Mouse (Mus musculus) T-helper 1 cell (primary cell): ENCODE data around the gene Rara.
"Not testable (repeated sequence)": the region's sequence is repeated elsewhere in the genome, so short reads cannot be mapped to it uniquely, and the experiment has no call there.

Experiments used
- in situ Hi-C: fragments of 300-600 bp; cut with MboI, MseI; formaldehyde crosslinking; loops from one replicate; pipeline ENCODE4 v1.15.1; 2025; ENCODE audit warnings: high pct_unique_total_duplicates

The Rara gene

DNA sequence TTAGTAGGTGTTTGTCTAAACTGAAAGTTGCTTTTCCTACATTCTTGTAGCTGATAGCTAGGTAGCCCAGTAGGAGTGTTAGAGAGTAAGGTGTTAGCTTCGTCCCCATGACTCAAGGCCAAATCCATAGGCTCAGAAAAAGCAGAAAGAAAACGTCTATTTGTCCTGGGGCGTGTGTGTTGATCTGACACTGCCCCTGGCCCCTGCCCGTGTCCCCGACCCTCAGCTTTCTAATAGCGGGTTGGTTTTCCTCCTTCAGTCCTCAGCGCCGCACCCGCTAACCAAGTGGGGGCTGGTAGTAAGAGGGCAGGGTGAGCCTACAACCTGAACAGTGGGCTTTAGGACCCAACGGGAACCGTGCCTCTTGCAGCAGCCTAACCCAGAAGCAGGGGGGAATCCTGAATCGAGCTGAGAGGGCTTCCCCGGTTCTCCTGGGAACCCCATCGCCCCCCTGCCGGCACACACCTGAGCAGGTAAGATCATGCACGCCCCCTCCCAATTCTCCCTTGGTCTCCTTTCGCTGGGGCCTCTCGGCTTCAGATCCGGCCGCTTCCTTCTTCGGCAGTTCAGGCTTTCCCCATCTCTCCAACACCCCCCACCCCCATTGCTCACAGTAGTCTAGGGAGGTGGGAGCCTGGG, at the start of gene Rara:
Gene Rara (plus strand): TSS at position 381 of the 639 bp plus-strand sequence.
- in situ Hi-C loops: no loop called here

GRCm38 (mm10) chr11:98887703-98888102, 39.9 kb upstream of the Rara start:
- in situ Hi-C loops: no loop called here

GRCm38 (mm10) chr11:98889077-98889476, 38.5 kb upstream of the Rara start:
- in situ Hi-C loops: no loop called here

DNA sequence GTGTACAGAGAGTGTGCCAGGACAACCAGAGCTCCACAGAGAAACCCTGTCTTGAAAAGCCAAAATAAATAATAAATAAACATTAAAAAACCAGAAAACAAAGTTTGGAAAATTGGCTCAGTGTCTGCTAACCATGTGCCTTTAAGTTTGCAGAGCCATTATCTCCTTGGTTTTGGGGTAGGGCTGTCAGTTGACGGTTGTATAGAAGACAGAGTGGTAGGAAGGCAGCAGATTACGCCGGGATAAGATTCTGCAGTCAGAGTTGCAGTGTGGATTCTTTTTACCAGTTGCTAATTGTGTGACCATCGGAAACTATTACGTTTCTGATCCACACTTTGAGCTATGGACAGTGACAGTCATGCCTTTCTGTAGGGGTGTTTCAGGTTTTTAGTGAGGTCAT, 37.6 kb upstream of the Rara start:
- in situ Hi-C loops: no loop called here

DNA sequence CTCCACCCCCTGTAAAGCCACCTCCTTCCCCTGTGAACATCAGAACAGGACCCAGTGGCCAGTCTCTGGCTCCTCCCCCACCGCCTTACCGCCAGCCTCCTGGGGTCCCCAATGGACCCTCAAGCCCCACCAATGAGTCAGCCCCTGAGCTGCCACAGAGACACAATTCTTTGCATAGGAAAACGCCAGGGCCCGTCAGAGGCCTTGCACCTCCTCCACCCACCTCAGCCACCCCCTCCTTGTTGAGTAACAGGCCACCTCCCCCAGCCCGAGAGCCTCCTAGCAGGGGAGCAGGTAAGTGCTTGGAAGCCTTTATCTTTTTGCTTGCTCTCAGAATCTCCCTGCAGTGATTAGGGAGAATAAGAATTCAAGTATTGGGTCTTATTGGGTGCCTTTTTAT, 35.2 kb upstream of the Rara start:
- in situ Hi-C loops: no loop called here

GRCm38 (mm10) chr11:98900529-98901125, 27.0 kb upstream of the Rara start:
- in situ Hi-C loops: no loop called here

DNA sequence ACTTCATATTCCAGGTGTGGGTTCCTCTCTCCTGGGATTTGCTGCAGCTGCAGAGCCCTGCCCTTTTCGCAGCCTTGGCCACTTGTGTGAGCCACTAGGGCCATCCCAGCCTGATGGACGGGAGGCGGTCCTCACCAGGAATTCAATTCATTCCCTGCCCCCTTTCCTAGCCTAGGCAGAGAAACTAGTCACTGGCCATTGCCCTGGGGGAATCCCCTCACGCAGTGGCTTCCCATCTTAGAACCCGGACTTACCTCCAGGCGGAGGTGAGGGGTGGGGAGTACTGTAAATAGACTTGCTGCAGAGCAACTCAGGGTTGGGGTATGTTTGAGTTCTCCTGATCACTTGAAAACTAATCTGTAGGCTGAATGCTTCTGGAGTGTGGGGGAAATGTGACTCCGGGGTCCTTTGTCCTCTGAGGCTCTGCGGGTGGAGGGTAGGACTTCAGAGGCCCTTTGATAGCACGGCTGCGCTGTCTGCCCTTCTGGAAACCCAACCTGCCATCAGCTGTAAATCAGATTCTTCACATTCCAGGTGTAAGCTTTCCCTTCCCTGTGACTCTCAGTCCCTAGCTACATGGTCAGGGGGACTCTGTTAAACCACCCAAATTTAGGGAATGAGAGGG, 24.9 kb upstream of the Rara start:
- in situ Hi-C loops: no loop called here

- in situ Hi-C loops: no loop called here
Measured at GRCm38 (mm10) chr11:98904577-98904976, 23.0 kb upstream of the Rara start.

DNA sequence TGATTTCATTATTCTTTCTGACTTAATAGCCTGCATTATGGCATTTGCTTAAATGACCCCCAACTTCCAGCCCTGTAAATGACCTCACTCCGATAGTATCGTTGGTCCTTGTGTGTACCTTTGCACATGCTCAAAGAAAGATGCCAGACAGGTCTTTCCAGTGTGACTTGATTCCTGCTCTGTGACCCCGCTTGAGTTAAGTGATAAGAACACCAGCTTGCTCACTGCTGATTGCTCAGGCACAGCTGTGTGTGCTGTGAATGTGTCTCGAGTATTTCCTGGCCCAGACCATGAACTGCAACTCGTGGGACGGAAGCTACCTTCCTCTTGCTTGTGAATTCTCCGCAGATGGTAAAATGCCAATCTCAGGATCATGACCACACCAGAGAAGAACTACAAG, 22.6 kb upstream of the Rara start:
- in situ Hi-C loops: no loop called here

DNA sequence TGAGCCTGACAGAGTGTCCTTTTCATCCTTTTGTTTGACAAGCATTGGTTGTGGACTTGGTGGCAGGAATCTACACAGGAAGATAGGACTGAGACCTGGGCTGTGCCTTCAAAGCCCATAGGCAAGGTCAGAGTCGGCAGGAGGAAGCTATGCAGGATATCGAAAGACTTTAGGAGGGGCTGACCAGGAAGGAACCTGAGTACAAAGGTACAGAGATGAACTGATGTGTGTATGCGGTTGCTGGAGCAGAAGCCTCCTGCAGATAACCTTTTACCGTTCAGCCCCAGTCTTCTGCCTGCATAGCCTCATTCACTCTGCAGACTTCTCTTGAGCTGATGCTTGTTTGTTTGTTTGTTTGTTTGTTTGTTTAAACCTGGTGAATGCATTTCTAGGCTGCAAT, 22.0 kb upstream of the Rara start:
- in situ Hi-C loops: no loop called here

GRCm38 (mm10) chr11:98907063-98907436, 20.6 kb upstream of the Rara start:
- in situ Hi-C loops: no loop called here

- in situ Hi-C loops: no loop called here
Measured at GRCm38 (mm10) chr11:98907437-98908173, 20.0 kb upstream of the Rara start, which contains the start of gene Cdc6. Cdc6 (plus strand) TSS chr11:98907801.

GRCm38 (mm10) chr11:98909654-98910053, 18.0 kb upstream of the Rara start:
- in situ Hi-C loops: no loop called here

GRCm38 (mm10) chr11:98910415-98910814, 17.2 kb upstream of the Rara start:
- in situ Hi-C loops: no loop called here

GRCm38 (mm10) chr11:98911498-98911897, 16.1 kb upstream of the Rara start:
- in situ Hi-C loops: no loop called here

DNA sequence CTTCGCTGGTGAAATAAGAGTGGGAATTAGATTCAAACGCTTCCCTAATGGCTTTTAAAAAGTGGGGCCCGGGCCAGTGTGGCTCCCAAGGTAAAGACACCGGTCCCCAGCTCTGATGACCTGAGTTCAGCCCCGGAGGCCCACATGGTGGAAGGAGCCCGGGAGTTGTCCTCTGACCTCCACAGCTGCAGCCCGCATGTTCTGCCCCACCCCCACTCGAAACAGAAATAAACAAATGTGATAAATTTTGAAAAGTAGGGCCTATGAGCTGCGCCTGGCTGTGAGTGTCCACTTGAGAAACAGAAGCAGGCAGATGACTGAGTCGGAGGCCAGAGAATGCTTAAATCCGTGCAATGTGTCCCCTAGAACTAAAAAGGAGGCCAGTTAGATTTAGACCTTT, 13.4 kb upstream of the Rara start:
- in situ Hi-C loops: no loop called here

- in situ Hi-C loops: not testable (repeated sequence)
Measured at GRCm38 (mm10) chr11:98916376-98916775, 11.2 kb upstream of the Rara start.

DNA sequence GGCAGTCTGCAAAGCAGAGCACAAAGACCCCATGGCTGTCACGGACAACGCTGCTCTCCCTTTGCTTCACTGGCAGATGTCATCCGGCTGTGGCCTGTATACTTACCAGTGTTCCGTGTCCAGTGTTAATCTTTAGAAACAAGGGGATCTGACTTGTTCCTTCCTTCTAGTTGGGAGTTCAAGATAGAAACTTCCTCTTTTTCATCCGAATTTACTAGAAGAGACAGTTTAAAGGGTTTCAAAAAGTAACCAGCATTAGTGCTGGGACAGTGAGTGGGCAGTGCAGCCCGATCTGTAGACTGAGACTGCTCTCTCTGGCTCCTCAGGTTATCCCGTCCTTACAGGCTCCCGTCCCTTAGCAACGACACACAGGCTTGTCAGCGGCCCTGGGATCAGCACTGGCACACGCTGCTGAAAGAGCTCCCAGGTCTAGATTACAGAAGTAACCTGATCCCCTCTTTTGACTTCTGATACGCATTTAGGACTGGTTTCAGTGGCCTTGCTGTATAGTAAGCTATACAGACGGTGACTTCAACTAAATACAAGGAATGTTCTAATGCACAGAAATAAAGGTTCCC, 10.1 kb upstream of the Rara start:
- in situ Hi-C loops: no loop called here

DNA sequence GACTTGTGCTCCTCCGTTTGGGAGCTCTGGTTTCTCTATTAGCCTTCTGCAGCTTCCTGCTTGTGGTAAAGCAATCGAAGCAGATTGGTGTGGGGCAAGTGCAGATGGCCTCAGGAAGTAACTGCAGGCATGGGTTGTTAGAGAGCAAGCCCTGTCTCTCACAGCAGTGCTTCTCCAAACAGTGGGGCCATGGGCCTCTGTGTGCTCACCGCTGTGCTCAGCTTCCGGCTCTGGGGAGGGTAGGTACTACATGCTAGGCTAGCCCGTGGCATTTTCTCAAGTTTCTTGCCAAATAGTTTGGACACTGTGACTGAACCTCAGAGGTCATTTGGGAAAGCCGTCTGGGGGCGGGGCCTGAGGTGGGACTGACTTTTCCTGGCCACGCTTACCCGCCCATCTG, 9.4 kb upstream of the Rara start:
- in situ Hi-C loops: no loop called here

- in situ Hi-C loops: no loop called here
Measured at GRCm38 (mm10) chr11:98919009-98919408, 8.6 kb upstream of the Rara start.

DNA sequence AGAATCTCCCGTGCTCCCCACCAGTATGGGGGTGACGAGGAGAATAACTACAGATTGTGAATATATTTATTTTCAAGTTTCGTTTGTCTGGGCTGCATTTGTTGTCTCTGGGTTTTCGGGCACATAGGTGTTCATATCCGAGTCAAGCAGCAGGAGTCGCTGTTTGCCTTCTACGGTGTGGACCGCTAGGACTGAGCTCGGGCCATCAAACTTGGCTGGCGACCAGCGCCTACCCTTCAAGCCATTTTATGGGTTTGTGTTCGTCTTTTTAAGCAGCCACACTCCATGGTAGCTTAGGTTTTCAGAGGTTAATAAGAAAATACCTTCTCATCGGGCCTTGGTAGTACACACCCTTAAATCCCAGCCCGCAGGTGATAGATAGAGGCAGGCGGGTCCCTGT, 5.8 kb upstream of the Rara start:
- in situ Hi-C loops: not testable (repeated sequence)

- in situ Hi-C loops: not testable (repeated sequence)
Measured at GRCm38 (mm10) chr11:98922307-98922706, 5.3 kb upstream of the Rara start.
